Mouse (Mus musculus) midbrain, embryonic 11.5 days (tissue): Measurements from ENCODE around the gene She. TPM values are rescaled to one million over a fixed set of nuclear protein-coding genes. Genes with fewer than 3 reads are reported as not detected.
A peak's percentile ranks its signal among the peaks of the same experiment; 100 is the strongest.

Experiments used
- ATAC-seq: fragments of 200-750 bp; cut with Nextera tagmentation; 2 replicates; pipeline ENCODE4 v1.8.0; 2017; ENCODE audit warnings: moderate TSS enrichment, moderate library complexity; ENCODE audit not compliant: low FRiP score
- DNase-seq: peaks from one replicate; pipeline ENCODE4 v3.0.0; 2015; ENCODE audit warnings: low spot score; ENCODE audit errors: missing footprints
- H3K27ac ChIP-seq: fragments of 300-500 bp; sonication (generic); 2 replicates; pipeline ENCODE4 v1.5.1; 2014; ENCODE audit warnings: low read depth, low read length
- H3K27me3 ChIP-seq: fragments of 300-500 bp; sonication (generic); 2 replicates; pipeline ENCODE4 v1.6.1; 2014; ENCODE audit warnings: mild to moderate bottlenecking, low read length, moderate library complexity, mixed read lengths; ENCODE audit not compliant: control insufficient read depth, insufficient read depth
- H3K36me3 ChIP-seq: fragments of 300-500 bp; sonication (generic); 2 replicates; pipeline ENCODE4 v1.6.1; 2014; ENCODE audit warnings: mild to moderate bottlenecking, low read length, moderate library complexity, mixed read lengths; ENCODE audit not compliant: control insufficient read depth, insufficient read depth
- H3K4me1 ChIP-seq: fragments of 300-500 bp; sonication (generic); 2 replicates; pipeline ENCODE4 v1.6.1; 2014; ENCODE audit warnings: low read length; ENCODE audit not compliant: control insufficient read depth, insufficient read depth
- H3K4me2 ChIP-seq: fragments of 300-500 bp; sonication (generic); 2 replicates; pipeline ENCODE4 v1.6.1; 2014; ENCODE audit warnings: mild to moderate bottlenecking, moderate library complexity
- H3K4me3 ChIP-seq: fragments of 300-500 bp; sonication (generic); 2 replicates; pipeline ENCODE4 v1.5.1; 2014; ENCODE audit warnings: low read depth, low read length
- H3K9ac ChIP-seq: fragments of 300-500 bp; sonication (generic); 2 replicates; pipeline ENCODE4 v1.6.1; 2014; ENCODE audit warnings: low read length
- H3K9me3 ChIP-seq: fragments of 300-500 bp; sonication (generic); 2 replicates; pipeline ENCODE4 v1.6.1; 2016; ENCODE audit warnings: low read length; ENCODE audit not compliant: control insufficient read depth
- WGBS: fragments of 180-500 bp; shearing (Covaris S2); extraction: QIAGEN DNeasy Blood & Tissue Kit; methylation state at CpG from one replicate; pipeline ENCODE4 v1.1.7; 2014; 5-methylcytosine and 5-hydroxymethylcytosine counted together
- polyA plus RNA-seq: library from polyadenylated mRNA; unstranded; fragments of >200 nt; fragmentation: Nextera tagmentation; extraction: Ambion mirVana; gene quantifications from 2 replicates; pipeline ENCODE4 v1.2.1, GENCODE M21; 2014

The She gene
- 2.0 and 2.3 TPM in 2 replicates for polyA plus RNA-seq

DNA sequence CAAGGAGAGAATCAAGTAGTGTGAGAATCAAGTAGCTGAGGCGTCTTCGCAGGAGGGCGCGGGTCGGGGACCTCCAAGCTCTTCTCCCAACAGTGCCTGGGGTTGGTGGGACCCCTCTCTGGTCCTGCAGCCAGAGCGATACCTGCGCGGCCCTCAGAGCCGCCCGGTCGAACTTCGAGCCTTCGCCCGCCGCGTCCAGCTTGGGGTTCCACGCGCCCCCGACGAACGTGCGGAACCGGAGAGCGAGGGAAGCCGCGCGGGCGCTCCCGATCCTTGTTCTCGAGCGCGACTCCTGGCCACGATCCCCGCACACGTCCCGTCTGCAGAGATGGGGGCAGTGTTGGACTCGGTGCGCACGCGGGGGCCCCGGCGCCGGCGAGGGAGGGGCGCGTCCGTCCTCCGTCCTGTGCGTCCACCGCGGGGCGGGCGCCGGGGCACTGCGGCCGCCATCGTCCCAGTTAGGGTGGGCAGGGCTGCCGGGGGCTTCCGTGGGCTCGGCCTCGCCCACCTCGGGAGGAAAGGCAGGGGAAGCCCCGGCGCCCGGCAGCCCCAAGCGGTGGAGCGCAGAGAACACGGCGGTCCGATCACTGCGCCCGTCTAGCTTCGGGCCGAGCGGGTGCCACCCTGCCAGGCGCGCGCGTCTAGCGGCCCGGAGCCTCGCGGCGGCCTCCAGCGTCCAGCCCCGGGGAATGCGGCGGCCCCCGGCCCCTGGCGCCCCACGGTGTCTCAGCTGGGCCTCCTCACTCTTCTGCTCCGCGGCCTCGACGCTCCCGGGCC, at the start of gene She:
TSS of gene She (plus strand) at position 556 of the 777 bp plus-strand sequence.
- no peaks in the 10 kb centered on the region for H3K9me3 ChIP-seq
- no peak within 1 kb of the TSS for H3K27ac ChIP-seq
- WGBS = 2% methylated on average over 94 of the region's 96 CpGs
- H3K36me3 ChIP-seq = no peaks in the 10 kb centered on the region
- H3K9ac ChIP-seq = no peak within 1 kb of the TSS
- peak within 1 kb of the TSS; percentile 34 for H3K4me3 ChIP-seq
- ATAC-seq (no peak), DNase-seq (peak; percentile 85)
- peak within 1 kb of the TSS; percentile 42 for H3K4me2 ChIP-seq
- no peaks in the 10 kb centered on the region for H3K4me1 ChIP-seq
- peaks cover 45% of the 10 kb centered on the region for H3K27me3 ChIP-seq

DNA sequence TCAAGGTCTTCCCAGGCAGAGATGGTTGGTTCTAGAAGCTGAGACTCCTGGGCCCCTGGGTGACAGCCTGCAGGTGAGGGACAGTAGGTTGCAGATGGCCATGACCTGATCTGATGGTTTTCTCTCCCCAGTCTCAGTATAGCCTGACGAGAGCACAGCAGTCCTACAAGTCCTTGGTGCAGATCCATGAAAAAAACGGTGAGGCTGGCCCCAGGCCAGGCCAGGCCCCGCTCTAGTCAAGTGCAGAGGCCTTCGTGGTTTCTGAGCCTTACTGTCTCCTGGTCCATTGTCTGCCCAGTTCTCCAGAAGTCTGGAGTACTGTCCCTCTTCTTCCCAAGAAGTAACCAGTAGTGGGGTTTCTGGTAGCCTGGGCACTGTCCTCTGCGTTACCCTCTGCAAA, 49.5 kb upstream of the She start:
- H3K4me1 ChIP-seq = 0 out of 2 replicates have a peak, but pooled peaks cover 2% of the 10 kb centered on the region
- WGBS = 86% methylated on average over 5 of the region's 5 CpGs
- H3K27ac ChIP-seq = no peak overlapping the region
- H3K4me3 ChIP-seq = no peak overlapping the region
- ATAC-seq = no peak
- no peaks in the 10 kb centered on the region for H3K27me3 ChIP-seq
- H3K9me3 ChIP-seq = no peaks in the 10 kb centered on the region
- H3K9ac ChIP-seq = no peak overlapping the region
- DNase-seq = no peak
- H3K4me2 ChIP-seq = no peak overlapping the region
- peaks cover 30% of the 10 kb centered on the region for H3K36me3 ChIP-seq

DNA sequence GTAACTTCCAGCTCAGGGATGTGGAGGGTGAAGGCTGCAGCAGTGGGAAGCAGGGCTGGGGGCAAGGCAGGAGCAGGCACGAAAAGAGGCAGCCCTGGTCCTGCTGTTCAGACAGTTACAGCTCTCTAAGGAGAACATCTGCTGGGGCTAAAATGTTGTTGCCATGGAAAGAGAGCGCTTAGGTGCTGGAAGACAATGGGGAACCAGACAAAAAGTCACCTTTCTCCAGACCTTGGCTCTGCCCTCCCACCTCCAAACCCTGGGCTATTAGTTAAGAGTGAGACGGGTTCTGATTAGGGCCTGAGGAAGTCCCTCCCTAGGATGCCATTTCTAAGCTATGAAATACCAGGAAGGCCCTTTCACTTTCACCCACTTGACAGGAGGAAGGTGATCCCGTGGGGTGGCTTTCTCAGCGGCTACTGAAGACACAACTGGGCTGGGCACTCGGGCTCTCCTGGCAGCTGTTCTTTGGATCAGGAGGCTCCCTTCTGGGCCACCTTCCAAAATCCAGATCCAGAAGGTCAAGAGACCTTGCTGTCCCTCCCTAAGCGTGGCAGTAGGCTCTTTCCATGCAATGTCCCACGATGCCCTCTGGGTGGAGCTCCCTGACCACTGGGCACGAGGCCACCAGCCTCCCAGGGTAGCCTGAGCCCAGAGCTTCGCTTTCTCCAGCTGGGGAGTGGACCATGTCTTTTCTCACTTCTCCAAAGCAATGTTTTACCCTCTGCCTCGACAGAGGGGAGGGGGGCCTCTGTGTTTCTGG, 46.0 kb upstream of the She start:
- ATAC-seq (peak; percentile 62), DNase-seq (peak; percentile 87)
- Histone ChIP-seq H3K4me3 (no peak overlapping the region), H3K9me3 (no peaks in the 10 kb centered on the region), H3K9ac (no peak overlapping the region), H3K4me2 (no peak overlapping the region), H3K4me1 (0 out of 2 replicates have a peak, but pooled peaks cover 2% of the 10 kb centered on the region), H3K27me3 (no peaks in the 10 kb centered on the region), H3K36me3 (peaks cover 18% of the 10 kb centered on the region), H3K27ac (no peak overlapping the region)
- WGBS = 27% methylated on average over 11 of the region's 11 CpGs

DNA sequence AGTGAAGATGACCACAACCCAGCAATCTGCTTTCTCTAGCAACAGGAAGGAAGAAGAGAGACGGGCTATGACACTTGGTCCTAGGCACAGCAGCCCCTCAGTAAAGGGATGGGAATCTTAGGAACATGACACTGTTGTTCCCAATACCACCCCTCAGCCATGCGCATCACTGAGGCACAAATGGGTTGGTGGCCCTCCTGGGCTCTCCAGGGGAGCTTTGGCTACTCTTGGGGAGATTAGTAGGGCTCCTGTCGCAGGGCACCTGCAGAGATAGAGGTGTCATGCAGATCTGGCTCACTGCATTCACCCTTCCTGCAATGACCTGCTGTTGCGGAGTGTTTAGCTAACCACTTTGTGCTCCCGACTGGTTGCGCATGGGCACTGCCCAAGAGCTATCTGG, 44.9 kb upstream of the She start:
- DNase-seq (no peak), ATAC-seq (no peak)
- Histone ChIP-seq H3K4me3 (no peak overlapping the region), H3K4me1 (0 out of 2 replicates have a peak, but pooled peaks cover 2% of the 10 kb centered on the region), H3K27me3 (no peaks in the 10 kb centered on the region), H3K9ac (no peak overlapping the region), H3K27ac (no peak overlapping the region), H3K9me3 (no peaks in the 10 kb centered on the region), H3K36me3 (peaks cover 9% of the 10 kb centered on the region; the same call in 1 of the 2 replicates), H3K4me2 (no peak overlapping the region)
- 77% methylated on average over 6 of the region's 6 CpGs for WGBS

DNA sequence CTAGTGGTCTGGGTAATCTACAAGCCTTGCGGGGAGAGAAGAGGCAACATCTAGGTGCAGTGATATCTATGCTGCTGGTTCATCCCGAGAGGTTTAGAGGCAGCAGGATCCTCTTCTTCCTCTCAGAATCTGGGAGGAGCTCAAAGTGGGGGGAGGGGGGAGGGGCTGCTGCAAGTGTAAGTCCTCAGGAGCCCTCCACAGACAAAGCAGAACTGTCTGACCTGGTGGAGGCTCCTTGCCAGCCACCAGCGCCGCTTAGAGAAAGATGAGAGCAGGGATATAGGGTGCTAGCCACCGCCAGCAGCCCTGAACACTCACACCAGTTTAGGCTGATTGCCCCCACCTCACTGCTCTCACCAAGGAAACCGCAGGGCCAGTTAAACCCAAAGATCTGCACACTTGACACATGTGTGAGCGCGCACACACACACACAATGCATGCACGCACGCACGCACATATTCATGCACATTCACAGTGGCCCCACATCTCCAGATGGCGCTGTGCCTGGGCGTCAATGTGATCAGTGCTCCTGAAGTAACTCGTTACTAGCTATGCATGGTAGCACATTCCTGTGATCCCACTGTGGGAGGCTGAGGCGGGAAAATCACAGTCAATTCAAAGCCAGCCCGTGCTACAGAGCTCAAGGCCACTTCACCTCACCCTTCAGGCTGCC, 42.4 kb upstream of the She start:
- peak; percentile 80 for DNase-seq
- Histone ChIP-seq H3K27ac (no peak overlapping the region), H3K4me2 (no peak overlapping the region), H3K9me3 (no peaks in the 10 kb centered on the region), H3K36me3 (no peaks in the 10 kb centered on the region), H3K4me3 (no peak overlapping the region), H3K27me3 (no peaks in the 10 kb centered on the region), H3K9ac (no peak overlapping the region), H3K4me1 (0 out of 2 replicates have a peak, but pooled peaks cover 2% of the 10 kb centered on the region)
- 74% methylated on average over 16 of the region's 16 CpGs for WGBS
- no peak for ATAC-seq

DNA sequence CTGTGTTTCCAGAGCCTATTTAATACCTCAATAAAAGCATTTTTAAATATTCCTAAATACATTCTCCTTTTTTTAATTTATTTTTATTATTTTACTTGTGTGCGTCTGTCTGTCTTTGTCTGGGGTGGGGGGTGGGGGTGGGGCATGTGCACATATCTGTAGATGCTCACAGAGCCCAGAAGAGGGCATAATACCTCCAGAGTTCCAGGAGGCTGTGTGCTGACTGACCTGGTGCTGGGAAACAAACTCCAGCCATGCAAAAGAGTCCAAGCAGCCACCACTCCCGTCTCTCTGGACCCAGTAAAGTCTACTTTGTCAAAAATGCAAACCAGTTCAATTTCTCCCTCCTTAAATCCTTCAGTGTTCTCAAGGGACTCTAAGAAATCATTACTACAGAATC, 36.6 kb upstream of the She start:
- H3K27ac ChIP-seq = no peak overlapping the region
- H3K4me3 ChIP-seq = no peak overlapping the region
- no peaks in the 10 kb centered on the region for H3K9me3 ChIP-seq
- H3K9ac ChIP-seq = no peak overlapping the region
- no peaks in the 10 kb centered on the region for H3K36me3 ChIP-seq
- WGBS = 53% methylated on average over 2 of the region's 2 CpGs
- H3K4me2 ChIP-seq = no peak overlapping the region
- DNase-seq = no peak
- no peaks in the 10 kb centered on the region for H3K4me1 ChIP-seq
- no peak for ATAC-seq
- H3K27me3 ChIP-seq = no peaks in the 10 kb centered on the region

DNA sequence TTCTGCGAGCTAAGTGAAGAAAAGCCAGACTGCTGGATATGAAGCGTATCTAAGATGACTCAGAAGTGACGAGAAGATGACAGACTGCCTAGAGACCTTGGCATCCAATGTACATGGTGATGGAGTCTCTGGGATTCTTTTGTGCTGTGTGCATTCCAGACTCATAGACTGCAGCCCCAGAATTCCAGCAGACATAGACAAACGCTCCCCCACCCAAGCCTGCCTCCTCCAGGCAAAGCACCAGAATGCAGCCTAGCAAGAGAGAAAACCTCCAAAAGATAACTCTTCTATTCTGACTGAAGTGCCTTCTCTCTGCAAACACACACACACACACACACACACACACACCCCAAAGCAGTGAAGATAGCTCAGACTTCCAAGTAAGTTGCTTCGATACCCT, 35.4 kb upstream of the She start:
- Histone ChIP-seq H3K9me3 (no peaks in the 10 kb centered on the region), H3K4me2 (no peak overlapping the region), H3K27me3 (no peaks in the 10 kb centered on the region), H3K27ac (no peak overlapping the region), H3K4me1 (no peaks in the 10 kb centered on the region), H3K36me3 (no peaks in the 10 kb centered on the region), H3K4me3 (no peak overlapping the region), H3K9ac (no peak overlapping the region)
- no peak for DNase-seq
- ATAC-seq = no peak
- 83% methylated on average over 5 of the region's 5 CpGs for WGBS

DNA sequence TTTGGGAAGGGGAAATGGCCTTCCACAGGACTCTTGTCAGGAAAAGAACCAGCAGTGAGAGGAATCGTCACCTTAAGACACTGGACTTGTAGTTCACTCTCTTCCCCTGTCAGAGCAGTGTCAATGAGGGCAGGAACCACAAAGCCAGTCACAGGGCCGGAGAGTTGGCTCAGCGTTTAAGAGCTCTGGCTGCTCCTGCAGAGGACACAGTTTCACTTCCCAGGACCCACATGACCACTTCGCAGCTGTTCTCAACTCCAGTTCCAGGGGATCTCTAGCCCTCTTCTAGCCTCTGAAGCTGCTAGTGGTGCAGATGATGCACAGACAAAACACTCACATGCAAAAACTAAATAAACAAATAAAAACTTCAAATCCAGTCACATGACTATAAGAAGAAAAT, 34.8 kb upstream of the She start:
- no peak overlapping the region for H3K4me2 ChIP-seq
- WGBS = 60% methylated on average over 4 of the region's 4 CpGs
- H3K9ac ChIP-seq = no peak overlapping the region
- no peak overlapping the region for H3K27ac ChIP-seq
- H3K27me3 ChIP-seq = no peaks in the 10 kb centered on the region
- ATAC-seq (no peak), DNase-seq (no peak)
- H3K9me3 ChIP-seq = no peaks in the 10 kb centered on the region
- H3K36me3 ChIP-seq = no peaks in the 10 kb centered on the region
- H3K4me1 ChIP-seq = no peaks in the 10 kb centered on the region
- H3K4me3 ChIP-seq = no peak overlapping the region

DNA sequence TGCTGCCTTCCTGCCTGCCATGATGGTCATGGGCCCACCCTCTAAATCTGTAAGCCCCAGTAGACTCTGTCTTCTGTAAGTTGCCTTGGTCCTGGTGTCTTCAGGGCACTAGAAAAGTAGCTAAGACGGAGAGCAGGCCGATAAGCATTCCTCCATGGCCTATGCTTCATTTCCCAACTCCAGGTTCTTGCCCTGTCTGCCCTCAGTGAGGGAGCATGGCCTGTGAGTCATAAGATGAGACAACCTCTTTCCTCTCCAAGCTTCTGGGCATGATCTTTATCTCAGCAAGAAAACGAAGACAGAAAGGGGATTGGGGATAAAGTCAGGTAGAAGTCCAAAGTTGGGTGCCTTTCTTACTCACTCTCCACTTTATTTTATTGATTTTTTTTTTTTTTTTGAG, 32.7 kb upstream of the She start:
- H3K36me3 ChIP-seq = no peaks in the 10 kb centered on the region
- H3K4me3 ChIP-seq = no peak overlapping the region
- H3K27me3 ChIP-seq = no peaks in the 10 kb centered on the region
- ATAC-seq (no peak), DNase-seq (no peak)
- no peaks in the 10 kb centered on the region for H3K4me1 ChIP-seq
- H3K9me3 ChIP-seq = no peaks in the 10 kb centered on the region
- H3K27ac ChIP-seq = no peak overlapping the region
- 76% methylated on average over 3 of the region's 3 CpGs for WGBS
- H3K9ac ChIP-seq = no peak overlapping the region
- H3K4me2 ChIP-seq = no peak overlapping the region
